Mouse (Mus musculus): ENCODE measurements around the gene Erp27. TPM values are rescaled to one million over a fixed set of nuclear protein-coding genes. Genes with fewer than 3 reads are reported as not detected.

Erp27 gene
- polyA plus RNA-seq, 1 experiment from 2014 or later, result 1.7 TPM

GRCm38 (mm10) chr6:136883961-136884360, 38.0 kb downstream of the Erp27 start:
- no peak overlapping the region for H3K27ac ChIP-seq (replicated peaks in 1 of 2; ENCODE audit: control insufficient read depth in 1 of 2, insufficient read depth in 1 of 2, low read depth in 2 of 2, low read length in 2 of 2)
- H3K4me1 ChIP-seq (ENCODE audit: control insufficient read depth in 2 of 2, insufficient read depth in 2 of 2, low read length in 2 of 2), result peaks cover 2 to 6% of the 10 kb centered on the region in 2 experiments; a peak in 1 of 4 replicates
- no peaks in the 10 kb centered on the region for H3K36me3 ChIP-seq (ENCODE audit: control insufficient read depth, insufficient read depth, low read length)
- no peak overlapping the region for H3K4me3 ChIP-seq (ENCODE audit: control insufficient read depth in 1 of 2, insufficient read depth in 1 of 2, low read depth in 1 of 2, low read length in 2 of 2)
- no peak overlapping the region for H3K9ac ChIP-seq (ENCODE audit: low read length)
- no peaks in the 10 kb centered on the region for H3K27me3 ChIP-seq (ENCODE audit: control insufficient read depth, insufficient read depth, low read length)
- no peaks in the 10 kb centered on the region for H3K9me3 ChIP-seq (ENCODE audit: control insufficient read depth, low read length)
- H3K4me2 ChIP-seq (ENCODE audit: low read length), result no peak overlapping the region
- 92% methylated on average over 6 of the region's 6 CpGs for WGBS
- no peak for ATAC-seq (ENCODE audit: insufficient number of reproducible peaks, insufficient read depth, low FRiP score, low read depth)

- Histone ChIP-seq H3K4me2 (ENCODE audit: low read length) (no peak overlapping the region), H3K4me1 (ENCODE audit: control insufficient read depth in 2 of 2, insufficient read depth in 2 of 2, low read length in 2 of 2) (peaks cover 0 to 4% of the 10 kb centered on the region in 2 experiments; a peak in 1 of 4 replicates), H3K36me3 (ENCODE audit: control insufficient read depth, insufficient read depth, low read length) (no peaks in the 10 kb centered on the region), H3K9me3 (ENCODE audit: control insufficient read depth, low read length) (no peaks in the 10 kb centered on the region), H3K27ac (replicated peaks in 1 of 2; ENCODE audit: control insufficient read depth in 1 of 2, insufficient read depth in 1 of 2, low read depth in 2 of 2, low read length in 2 of 2) (no peak overlapping the region), H3K4me3 (ENCODE audit: control insufficient read depth in 1 of 2, insufficient read depth in 1 of 2, low read depth in 1 of 2, low read length in 2 of 2) (no peak overlapping the region), H3K27me3 (ENCODE audit: control insufficient read depth, insufficient read depth, low read length) (no peaks in the 10 kb centered on the region), H3K9ac (ENCODE audit: low read length) (no peak overlapping the region)
- no peak for ATAC-seq (ENCODE audit: insufficient number of reproducible peaks, insufficient read depth, low FRiP score, low read depth)
- WGBS, result 71% methylated on average over 3 of the region's 3 CpGs
These were observed 38.5 kb downstream of the Erp27 start for GRCm38 (mm10) chr6:136883431-136883915.

DNA sequence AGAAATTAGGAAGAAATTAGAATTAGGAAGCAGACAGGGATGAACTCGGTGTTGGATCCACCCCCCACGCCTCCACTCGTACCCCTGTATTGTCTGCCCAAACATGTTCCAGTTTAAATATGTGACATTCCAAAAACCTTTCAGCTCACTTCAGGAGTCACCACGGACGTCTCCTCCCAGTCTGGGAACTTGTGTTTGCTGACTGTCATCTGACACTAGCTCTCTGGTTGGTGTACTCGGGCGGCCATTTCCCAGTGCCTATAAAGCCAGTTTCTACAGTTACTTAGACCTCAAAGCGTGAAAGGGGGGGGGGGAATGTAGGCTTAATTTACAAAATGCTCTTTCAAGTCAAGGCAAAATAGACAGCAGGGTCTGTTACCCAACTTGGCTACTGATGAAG, 40.3 kb downstream of the Erp27 start:
- Histone ChIP-seq H3K4me1 (ENCODE audit: control insufficient read depth in 2 of 2, insufficient read depth in 2 of 2, low read length in 2 of 2) (no peaks in the 10 kb centered on the region), H3K4me2 (ENCODE audit: low read length) (no peak overlapping the region), H3K9ac (ENCODE audit: low read length) (no peak overlapping the region), H3K36me3 (ENCODE audit: control insufficient read depth, insufficient read depth, low read length) (no peaks in the 10 kb centered on the region), H3K4me3 (ENCODE audit: control insufficient read depth in 1 of 2, insufficient read depth in 1 of 2, low read depth in 1 of 2, low read length in 2 of 2) (no peak overlapping the region), H3K27me3 (ENCODE audit: control insufficient read depth, insufficient read depth, low read length) (no peaks in the 10 kb centered on the region), H3K9me3 (ENCODE audit: control insufficient read depth, low read length) (no peaks in the 10 kb centered on the region), H3K27ac (replicated peaks in 1 of 2; ENCODE audit: control insufficient read depth in 1 of 2, insufficient read depth in 1 of 2, low read depth in 2 of 2, low read length in 2 of 2) (no peak overlapping the region)
- 59% methylated on average over 8 of the region's 8 CpGs for WGBS
- no peak for ATAC-seq (ENCODE audit: insufficient number of reproducible peaks, insufficient read depth, low FRiP score, low read depth)

DNA sequence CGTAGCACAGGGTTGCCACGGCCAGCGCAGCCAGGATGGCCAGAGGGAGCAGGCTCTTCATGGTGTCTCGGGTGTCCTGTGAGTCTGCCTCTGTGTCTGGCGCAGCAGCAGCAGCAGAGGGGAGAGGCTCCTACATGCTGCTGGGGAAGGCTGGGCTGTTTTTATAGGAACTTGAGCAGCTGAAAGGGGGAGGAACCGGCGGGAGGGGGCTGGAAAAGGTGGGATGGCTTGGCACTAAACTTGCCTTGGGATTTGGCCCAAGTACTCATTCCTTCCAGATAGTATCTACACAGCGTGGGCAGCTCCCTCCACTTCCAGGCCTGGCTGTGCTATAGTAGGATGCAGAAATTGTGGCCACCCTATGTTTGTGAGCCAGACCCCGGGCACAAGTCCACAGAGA, 46.3 kb downstream of the Erp27 start, which contains the start of gene Mgp:
Mgp (minus strand) TSS at position 154 of the 400 bp plus-strand sequence.
- Histone ChIP-seq H3K4me2 (ENCODE audit: low read length) (peak within 1 kb of the TSS; percentile 58), H3K36me3 (ENCODE audit: control insufficient read depth, insufficient read depth, low read length) (peaks cover 7% of the 10 kb centered on the region; the same call in 1 of the 2 replicates), H3K27ac (replicated peaks in 1 of 2; ENCODE audit: control insufficient read depth in 1 of 2, insufficient read depth in 1 of 2, low read depth in 2 of 2, low read length in 2 of 2) (peak within 1 kb of the TSS; percentile 66 to 68), H3K4me3 (ENCODE audit: control insufficient read depth in 1 of 2, insufficient read depth in 1 of 2, low read depth in 1 of 2, low read length in 2 of 2) (peak within 1 kb of the TSS; percentile 37 to 51), H3K9me3 (ENCODE audit: control insufficient read depth, low read length) (no peaks in the 10 kb centered on the region), H3K9ac (ENCODE audit: low read length) (peak within 1 kb of the TSS; percentile 67), H3K4me1 (ENCODE audit: control insufficient read depth in 2 of 2, insufficient read depth in 2 of 2, low read length in 2 of 2) (peaks cover 9 to 17% of the 10 kb centered on the region in 2 experiments), H3K27me3 (ENCODE audit: control insufficient read depth, insufficient read depth, low read length) (no peaks in the 10 kb centered on the region)
- 19% methylated on average over 9 of the region's 9 CpGs for WGBS
- ATAC-seq (ENCODE audit: insufficient number of reproducible peaks, insufficient read depth, low FRiP score, low read depth), result peak; percentile 72

DNA sequence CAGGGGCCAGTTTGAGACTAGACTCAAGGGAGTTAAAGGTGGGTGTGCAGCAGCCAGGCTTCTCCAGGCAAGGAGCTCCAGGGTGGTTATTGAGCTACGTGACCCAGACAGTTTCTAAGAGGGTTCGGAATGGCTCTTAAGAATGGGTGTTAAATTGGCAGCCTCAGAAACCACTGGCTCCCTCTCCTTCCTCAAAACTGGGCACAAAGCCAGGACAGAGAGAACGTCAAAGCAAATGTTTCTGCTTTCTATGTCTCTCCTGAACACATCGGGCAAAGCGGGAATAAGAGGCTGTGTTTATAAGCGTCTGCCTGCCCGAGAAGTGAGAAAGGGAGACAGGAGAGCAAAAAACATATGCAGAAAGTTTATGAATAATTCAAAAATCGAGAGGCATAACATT, 47.4 kb downstream of the Erp27 start:
- peak overlapping the region; percentile 37 to 51 for H3K4me3 ChIP-seq (ENCODE audit: control insufficient read depth in 1 of 2, insufficient read depth in 1 of 2, low read depth in 1 of 2, low read length in 2 of 2)
- H3K4me2 ChIP-seq (ENCODE audit: low read length), result peak overlapping the region; percentile 58
- peaks cover 7% of the 10 kb centered on the region; the same call in 1 of the 2 replicates for H3K36me3 ChIP-seq (ENCODE audit: control insufficient read depth, insufficient read depth, low read length)
- no peaks in the 10 kb centered on the region for H3K9me3 ChIP-seq (ENCODE audit: control insufficient read depth, low read length)
- WGBS, result 15% methylated on average over 8 of the region's 8 CpGs
- H3K27ac ChIP-seq (replicated peaks in 1 of 2; ENCODE audit: control insufficient read depth in 1 of 2, insufficient read depth in 1 of 2, low read depth in 2 of 2, low read length in 2 of 2), result peak overlapping the region; percentile 66 to 68
- H3K4me1 ChIP-seq (ENCODE audit: control insufficient read depth in 2 of 2, insufficient read depth in 2 of 2, low read length in 2 of 2), result peaks cover 9 to 17% of the 10 kb centered on the region in 2 experiments
- ATAC-seq (ENCODE audit: insufficient number of reproducible peaks, insufficient read depth, low FRiP score, low read depth), result no peak
- H3K27me3 ChIP-seq (ENCODE audit: control insufficient read depth, insufficient read depth, low read length), result no peaks in the 10 kb centered on the region
- peak overlapping the region; percentile 67 for H3K9ac ChIP-seq (ENCODE audit: low read length)

DNA sequence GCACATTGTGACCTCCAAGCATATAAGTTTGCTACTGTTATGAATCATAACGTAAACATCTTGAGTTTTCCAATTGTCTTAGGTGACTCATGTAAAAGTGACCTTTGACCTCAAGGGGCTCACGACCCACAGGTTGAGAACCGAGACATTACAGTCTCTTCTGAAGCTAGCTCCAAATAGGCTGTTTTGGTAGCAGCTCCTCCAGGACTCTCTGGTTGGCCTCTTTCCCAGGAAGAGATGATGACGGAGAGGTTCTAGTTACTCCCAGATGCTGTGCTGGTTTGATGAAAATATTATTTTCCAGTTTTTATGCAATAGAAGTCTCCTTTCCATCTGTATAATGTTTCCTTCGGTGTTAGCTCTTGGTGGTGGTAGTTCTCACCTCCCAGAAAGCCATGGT, 53.1 kb downstream of the Erp27 start:
- ATAC-seq (ENCODE audit: insufficient number of reproducible peaks, insufficient read depth, low FRiP score, low read depth), result no peak
- WGBS, result 75% methylated on average over 5 of the region's 5 CpGs
- no peak overlapping the region for H3K27ac ChIP-seq (replicated peaks in 1 of 2; ENCODE audit: control insufficient read depth in 1 of 2, insufficient read depth in 1 of 2, low read depth in 2 of 2, low read length in 2 of 2)

GRCm38 (mm10) chr6:136866150-136866549, 55.8 kb downstream of the Erp27 start:
- H3K4me2 ChIP-seq (ENCODE audit: low read length), result no peak overlapping the region
- no peaks in the 10 kb centered on the region for H3K27me3 ChIP-seq (ENCODE audit: control insufficient read depth, insufficient read depth, low read length)
- H3K9me3 ChIP-seq (ENCODE audit: control insufficient read depth, low read length), result no peaks in the 10 kb centered on the region
- no peak overlapping the region for H3K4me3 ChIP-seq (ENCODE audit: control insufficient read depth in 1 of 2, insufficient read depth in 1 of 2, low read depth in 1 of 2, low read length in 2 of 2)
- no peak overlapping the region for H3K27ac ChIP-seq (replicated peaks in 1 of 2; ENCODE audit: control insufficient read depth in 1 of 2, insufficient read depth in 1 of 2, low read depth in 2 of 2, low read length in 2 of 2)
- WGBS, result 86% methylated on average over 4 of the region's 4 CpGs
- no peak for ATAC-seq (ENCODE audit: insufficient number of reproducible peaks, insufficient read depth, low FRiP score, low read depth)
- no peaks in the 10 kb centered on the region; a peak in 1 of 4 replicates for H3K4me1 ChIP-seq (ENCODE audit: control insufficient read depth in 2 of 2, insufficient read depth in 2 of 2, low read length in 2 of 2)
- no peaks in the 10 kb centered on the region for H3K36me3 ChIP-seq (ENCODE audit: control insufficient read depth, insufficient read depth, low read length)
- H3K9ac ChIP-seq (ENCODE audit: low read length), result no peak overlapping the region

More for the DNA sequence above, 53.1 kb downstream of the Erp27 start:
- Histone ChIP-seq H3K9me3 (ENCODE audit: control insufficient read depth, low read length) (no peaks in the 10 kb centered on the region), H3K27me3 (ENCODE audit: control insufficient read depth, insufficient read depth, low read length) (no peaks in the 10 kb centered on the region), H3K9ac (ENCODE audit: low read length) (no peak overlapping the region), H3K4me2 (ENCODE audit: low read length) (no peak overlapping the region), H3K36me3 (ENCODE audit: control insufficient read depth, insufficient read depth, low read length) (peaks cover 7% of the 10 kb centered on the region; the same call in 1 of the 2 replicates), H3K4me1 (ENCODE audit: control insufficient read depth in 2 of 2, insufficient read depth in 2 of 2, low read length in 2 of 2) (peaks cover 0 to 3% of the 10 kb centered on the region in 2 experiments; a peak in 2 of 4 replicates), H3K4me3 (ENCODE audit: control insufficient read depth in 1 of 2, insufficient read depth in 1 of 2, low read depth in 1 of 2, low read length in 2 of 2) (no peak overlapping the region)

GRCm38 (mm10) chr6:136865360-136865759, 56.6 kb downstream of the Erp27 start:
- no peak for ATAC-seq (ENCODE audit: insufficient number of reproducible peaks, insufficient read depth, low FRiP score, low read depth)
- H3K36me3 ChIP-seq (ENCODE audit: control insufficient read depth, insufficient read depth, low read length), result no peaks in the 10 kb centered on the region
- peaks cover 0 to 5% of the 10 kb centered on the region in 2 experiments; a peak in 3 of 4 replicates for H3K4me1 ChIP-seq (ENCODE audit: control insufficient read depth in 2 of 2, insufficient read depth in 2 of 2, low read length in 2 of 2)

More at GRCm38 (mm10) chr6:136865360-136865759, 56.6 kb downstream of the Erp27 start:
- no peak overlapping the region for H3K4me2 ChIP-seq (ENCODE audit: low read length)
- H3K27me3 ChIP-seq (ENCODE audit: control insufficient read depth, insufficient read depth, low read length), result no peaks in the 10 kb centered on the region
- no peak overlapping the region for H3K9ac ChIP-seq (ENCODE audit: low read length)
- no peak overlapping the region for H3K4me3 ChIP-seq (ENCODE audit: control insufficient read depth in 1 of 2, insufficient read depth in 1 of 2, low read depth in 1 of 2, low read length in 2 of 2)
- 76% methylated on average over 5 of the region's 5 CpGs for WGBS
- no peaks in the 10 kb centered on the region for H3K9me3 ChIP-seq (ENCODE audit: control insufficient read depth, low read length)
- H3K27ac ChIP-seq (replicated peaks in 1 of 2; ENCODE audit: control insufficient read depth in 1 of 2, insufficient read depth in 1 of 2, low read depth in 2 of 2, low read length in 2 of 2), result no peak overlapping the region

Data from heart, embryonic 14.5 days (tissue).